Mouse (Mus musculus) C2C12 (cell line): ENCODE measurements around the gene Baz2b.

Experiments used
- CTCF ChIP-seq: IDR thresholded peaks from one replicate; pipeline ENCODE4 v1.5.1; 2011; ENCODE audit not compliant: control insufficient read depth, insufficient read depth, insufficient read length
- FOSL1 ChIP-seq: IDR thresholded peaks from one replicate; pipeline ENCODE4 v1.8.0; 2011; ENCODE audit warnings: mild to moderate bottlenecking, low read length; ENCODE audit not compliant: poor library complexity, insufficient read depth, severe bottlenecking
- MAX ChIP-seq: IDR thresholded peaks from one replicate; pipeline ENCODE4 v1.6.1; 2011; ENCODE audit warnings: mild to moderate bottlenecking, control low read depth
- MYOG ChIP-seq: IDR thresholded peaks from one replicate; pipeline ENCODE4 v1.6.1; 2011; ENCODE audit not compliant: control insufficient read depth, insufficient read length; ENCODE audit errors: extremely low read depth
- USF1 ChIP-seq: IDR thresholded peaks from one replicate; pipeline ENCODE4 v1.6.1; 2011; ENCODE audit warnings: low read depth, mild to moderate bottlenecking, control low read depth, moderate library complexity

GRCm38 (mm10) chr2:60123061-60123874 is 86.4 kb downstream of the Baz2b start:
- TF ChIP-seq CTCF: no peak
- no peak for TF ChIP-seq MYOG
- TF ChIP-seq USF1: peak; percentile 95
- TF ChIP-seq MAX: no peak
- TF ChIP-seq FOSL1: no peak
